Comparison of ENCODE assay signal across 16 mouse cellular contexts in the genomic region with DNA sequence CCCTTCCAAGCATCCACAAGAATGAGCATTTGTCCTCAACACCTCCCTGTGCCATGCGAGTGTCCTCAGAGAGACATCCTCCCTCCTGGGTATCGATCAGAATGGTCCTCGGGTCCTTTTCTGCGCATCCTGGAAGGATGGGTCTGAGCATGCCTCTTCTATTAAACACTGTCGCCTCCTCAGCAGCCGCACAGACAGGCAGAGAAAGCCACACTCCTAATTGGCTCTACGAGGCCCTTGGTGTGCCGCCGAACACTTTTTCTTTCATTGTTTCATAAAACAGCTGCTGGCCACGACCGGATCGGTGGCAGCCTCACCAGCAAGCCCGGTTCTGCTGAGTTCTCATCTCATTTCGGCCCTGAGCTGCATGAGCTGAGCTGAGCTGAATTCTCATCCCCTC.
DNase-seq lines count a peak whose midpoint lies in the region; ATAC-seq and TF ChIP-seq lines count a peak whose summit lies in the region.
"Had no signal": no experiment of that assay in that cellular context is flagged by ENCODE, and none has a peak within 500 bp of the region (broad histone marks: within the 10 kb centered on the region; RNA-seq: fewer than 3 reads in every experiment).

No protein-coding gene starts in this region.

- peak overlapping the region; percentile 49 for H3K4me2 ChIP-seq in forebrain, embryonic 16.5 days (ENCODE audit: low read length)
- H3K4me2 ChIP-seq in hindbrain, postnatal 0 days (ENCODE audit: low read depth, low read length) = peak overlapping the region; percentile 27; the same call in 1 of the 2 replicates
- peak overlapping the region; percentile 34 for H3K4me2 ChIP-seq in neural tube, embryonic 15.5 days
- H3K4me2 ChIP-seq: embryonic facial prominence, embryonic 15.5 days; kidney, embryonic 15.5 days had no signal

- no peaks in the 10 kb centered on the region for H3K9me3 ChIP-seq in forebrain, embryonic 16.5 days (ENCODE audit: control insufficient read depth, low read length)
- no peaks in the 10 kb centered on the region for H3K9me3 ChIP-seq in hindbrain, postnatal 0 days (ENCODE audit: low read length)
- no peaks in the 10 kb centered on the region for H3K9me3 ChIP-seq in neural tube, embryonic 15.5 days (replicated peaks)
- H3K9me3 ChIP-seq: embryonic facial prominence, embryonic 15.5 days; kidney, embryonic 15.5 days had no signal

- no peak for TF ChIP-seq CTCF in hindbrain, postnatal 0 days (IDR thresholded peaks at IDR 0.05; ENCODE audit: low read depth)

- DNase-seq in layer of hippocampus, postnatal 10 days (ENCODE audit: low spot score in 2 of 2) = peak; percentile 22 to 25
- DNase-seq in layer of hippocampus, adult 9-10 months (ENCODE audit: low spot score) = no peak
- DNase-seq in hindbrain, postnatal 0 days (ENCODE audit: low spot score) = peak; percentile 49
- DNase-seq in spleen, postnatal 36 days (ENCODE audit: low spot score in 2 of 2) = no peak
- no peak for DNase-seq in spleen, postnatal 10 days (ENCODE audit: low spot score in 2 of 2)
- DNase-seq: heart, adult 11 months; liver; lung, adult 18-20 months; thymus, adult 2 months had no signal

- peak overlapping the region; percentile 38; the same call in 1 of the 2 replicates for H3K9ac ChIP-seq in forebrain, embryonic 16.5 days (replicated peaks; ENCODE audit: low read depth, low read length)
- 0 out of 2 replicates have a peak overlapping the region, but pooled peaks have one; percentile 17 for H3K9ac ChIP-seq in hindbrain, postnatal 0 days (replicated peaks; ENCODE audit: low read length)
- H3K9ac ChIP-seq in neural tube, embryonic 15.5 days (replicated peaks) = no peak overlapping the region
- H3K9ac ChIP-seq: embryonic facial prominence, embryonic 15.5 days; kidney, embryonic 15.5 days had no signal

- whole genome bisulfite sequencing in forebrain, embryonic 16.5 days = 12% methylated on average over 14 of the region's 14 CpGs
- 26% methylated on average over 14 of the region's 14 CpGs for WGBS in hindbrain, postnatal 0 days
- 34% methylated on average over 14 of the region's 14 CpGs for WGBS in neural tube, embryonic 15.5 days

- no peaks in the 10 kb centered on the region for H3K36me3 ChIP-seq in forebrain, embryonic 16.5 days (ENCODE audit: control insufficient read depth, insufficient read depth)
- no peaks in the 10 kb centered on the region for H3K36me3 ChIP-seq in hindbrain, postnatal 0 days (ENCODE audit: insufficient read depth, low read length)
- no peaks in the 10 kb centered on the region for H3K36me3 ChIP-seq in neural tube, embryonic 15.5 days
- H3K36me3 ChIP-seq: embryonic facial prominence, embryonic 15.5 days had no signal

- peak; percentile 24 for ATAC-seq in forebrain, embryonic 16.5 days
- ATAC-seq in hindbrain, postnatal 0 days = no peak
- no peak for ATAC-seq in neural tube, embryonic 15.5 days (ENCODE audit: low FRiP score)
- no peak for ATAC-seq in erythroblast, adult 5-6 weeks (replicated peaks; ENCODE audit: low FRiP score, poor library complexity, severe bottlenecking)
- ATAC-seq: activated CD4-positive, CD25-positive, alpha-beta regulatory T cell, adult 4 months had no signal

- H3K27ac ChIP-seq in forebrain, embryonic 16.5 days (ENCODE audit: low read length) = peak overlapping the region; percentile 48
- peak overlapping the region; percentile 75 for H3K27ac ChIP-seq in hindbrain, postnatal 0 days
- peak overlapping the region; percentile 72 for H3K27ac ChIP-seq in neural tube, embryonic 15.5 days (replicated peaks)
- H3K27ac ChIP-seq: embryonic facial prominence, embryonic 15.5 days; kidney, embryonic 15.5 days; macrophage had no signal

- H3K27me3 ChIP-seq in forebrain, embryonic 16.5 days (replicated peaks; ENCODE audit: control insufficient read depth, insufficient read depth, low read length) = no peaks in the 10 kb centered on the region
- H3K27me3 ChIP-seq in hindbrain, postnatal 0 days (ENCODE audit: insufficient read depth, low read length) = no peaks in the 10 kb centered on the region
- H3K27me3 ChIP-seq in neural tube, embryonic 15.5 days (replicated peaks) = no peaks in the 10 kb centered on the region
- H3K27me3 ChIP-seq: embryonic facial prominence, embryonic 15.5 days; kidney, embryonic 15.5 days had no signal

- H3K4me1 ChIP-seq in forebrain, embryonic 16.5 days (replicated peaks; ENCODE audit: control insufficient read depth, insufficient read depth, low read length) = peaks cover 54% of the 10 kb centered on the region
- H3K4me1 ChIP-seq in hindbrain, postnatal 0 days (ENCODE audit: insufficient read depth, low read length) = peaks cover 24% of the 10 kb centered on the region
- H3K4me1 ChIP-seq in neural tube, embryonic 15.5 days = peaks cover 68% of the 10 kb centered on the region

- peak overlapping the region; percentile 7; the same call in 1 of the 2 replicates for H3K4me3 ChIP-seq in forebrain, embryonic 16.5 days (replicated peaks; ENCODE audit: low read length)
- H3K4me3 ChIP-seq in hindbrain, postnatal 0 days (ENCODE audit: low read length) = no peak overlapping the region
- no peak overlapping the region for H3K4me3 ChIP-seq in neural tube, embryonic 15.5 days (replicated peaks)
- H3K4me3 ChIP-seq: embryonic facial prominence, embryonic 15.5 days; kidney, embryonic 15.5 days had no signal

Comparison
In these comparisons a context has a peak if more than half of its experiments do, and no peak if none do; other contexts are left out.
1. DNase-seq: peak in layer of hippocampus, postnatal 10 days (2 of 2) and hindbrain, postnatal 0 days (single experiment); none in layer of hippocampus, adult 9-10 months (single experiment), spleen, postnatal 36 days (0 of 2) and spleen, postnatal 10 days (0 of 2).
2. Peak in every context shown above with its lines, with median percentiles within 50 percentile points of each other: H3K27ac ChIP-seq and H3K4me2 ChIP-seq.